Mouse (Mus musculus): Measurements from ENCODE around the gene Actr2.

GRCm38 (mm10) chr11:20142516-20142915 lies 29.8 kb upstream of the Actr2 start:
- TF ChIP-seq POLR2A (IDR thresholded peaks at IDR 0.05; ENCODE audit: insufficient read depth, low read length) (no peak), CTCF (IDR thresholded peaks at IDR 0.05; ENCODE audit: low read depth, low read length) (no peak), EP300 (IDR thresholded peaks at IDR 0.05; ENCODE audit: insufficient read depth, low read depth, low read length) (no peak)

Data from ES-Bruce4 (cell line).